Mouse (Mus musculus): ENCODE data around the gene Atn1.
"Not testable (repeated sequence)": the region's sequence is repeated elsewhere in the genome, so short reads cannot be mapped to it uniquely, and the experiment has no call there.

The Atn1 gene

DNA sequence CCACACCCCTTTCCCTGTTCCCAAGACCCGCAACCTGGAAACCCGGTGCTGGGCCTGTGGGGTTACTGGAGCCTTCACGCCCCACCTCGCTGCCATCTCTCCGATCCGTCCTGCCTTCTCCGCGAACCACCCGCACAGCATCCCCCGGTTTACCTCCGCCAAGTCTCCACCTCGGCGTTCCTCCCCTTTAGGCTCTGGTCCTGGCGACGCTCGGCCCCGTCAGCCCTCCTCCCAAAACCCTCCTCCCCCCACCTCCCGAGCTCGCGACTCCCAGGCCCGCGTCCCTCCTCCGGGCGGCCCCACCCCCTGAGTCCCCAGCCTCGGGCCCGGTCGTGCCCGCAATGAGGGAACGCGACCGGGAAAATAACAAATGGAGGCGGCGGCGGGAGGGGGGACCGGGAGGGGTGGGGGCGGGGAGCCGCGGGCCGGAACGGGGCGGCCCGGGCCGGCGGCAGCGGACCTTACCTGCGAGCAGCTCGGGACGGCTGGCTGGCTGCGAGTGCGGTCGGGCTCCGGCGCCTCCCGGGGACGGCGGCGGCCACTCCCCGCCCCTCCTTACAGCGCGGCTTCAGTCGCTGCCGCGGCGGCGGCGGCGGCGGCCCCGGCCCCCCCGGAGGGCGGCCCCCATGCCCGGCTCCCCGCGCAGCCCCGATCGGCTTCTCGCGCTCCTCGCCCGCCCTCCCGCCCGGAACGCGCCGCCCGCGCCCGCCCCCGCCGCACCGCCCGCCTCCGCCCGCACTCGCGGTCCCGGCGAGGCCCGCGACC, at the start of gene Atn1, which contains the start of gene Gm45234:
Gene Atn1 (minus strand): TSS at position 694 of the 765 bp plus-strand sequence.
Gene Gm45234 (minus strand): TSS at position 191 of the 765 bp plus-strand sequence.
- peak; percentile 10; the same call in 1 of the 2 replicates for ATAC-seq (ENCODE audit: low TSS enrichment)

DNA sequence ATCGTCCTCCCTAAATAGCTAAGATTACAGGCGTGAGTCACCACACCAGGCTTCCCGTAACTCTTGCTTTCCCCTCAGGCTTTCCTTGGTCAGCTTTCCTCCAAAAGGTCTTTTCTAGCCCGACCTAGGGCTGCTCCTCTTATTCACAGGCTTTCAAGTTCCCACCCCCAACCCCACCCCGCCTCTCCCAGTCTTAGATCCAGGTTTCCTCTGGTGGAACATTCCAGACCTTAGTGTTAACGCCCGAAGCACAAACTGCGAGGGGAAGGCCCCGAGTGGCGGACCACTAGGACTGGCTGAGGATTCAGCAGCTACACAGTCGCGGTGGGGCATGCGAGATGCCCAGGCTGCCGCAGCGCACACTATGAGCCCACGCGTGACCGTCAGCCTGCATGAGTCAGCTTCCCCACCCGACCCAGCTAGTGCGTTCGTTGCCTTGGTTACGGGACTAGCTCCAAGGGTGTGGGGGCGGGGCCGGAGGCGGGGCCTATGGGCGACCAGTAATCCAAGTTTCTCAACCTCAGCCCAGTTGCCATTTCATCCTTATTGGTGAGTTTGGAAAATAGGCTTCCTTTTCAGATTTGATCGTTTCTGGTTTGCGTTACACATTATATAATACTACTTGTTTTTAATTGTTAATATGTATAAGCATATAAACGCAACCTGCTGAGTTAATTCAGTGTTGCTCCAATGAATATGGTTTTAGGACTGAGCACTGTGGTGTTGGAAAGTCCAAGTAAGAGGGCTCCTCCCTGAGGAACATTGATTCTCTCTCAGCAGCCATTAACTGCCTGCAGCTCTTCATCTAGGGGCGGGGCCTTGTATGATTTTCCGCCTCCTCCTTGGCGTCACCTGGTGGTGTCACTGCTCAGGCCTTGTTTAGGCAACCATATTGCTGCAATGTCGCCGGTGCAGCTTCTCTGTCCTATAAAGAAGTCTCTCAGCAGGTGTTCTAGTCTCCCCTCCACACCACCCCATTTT, 49.3 kb upstream of the Atn1 start:
- peak; percentile 80 for ATAC-seq (ENCODE audit: low TSS enrichment)

DNA sequence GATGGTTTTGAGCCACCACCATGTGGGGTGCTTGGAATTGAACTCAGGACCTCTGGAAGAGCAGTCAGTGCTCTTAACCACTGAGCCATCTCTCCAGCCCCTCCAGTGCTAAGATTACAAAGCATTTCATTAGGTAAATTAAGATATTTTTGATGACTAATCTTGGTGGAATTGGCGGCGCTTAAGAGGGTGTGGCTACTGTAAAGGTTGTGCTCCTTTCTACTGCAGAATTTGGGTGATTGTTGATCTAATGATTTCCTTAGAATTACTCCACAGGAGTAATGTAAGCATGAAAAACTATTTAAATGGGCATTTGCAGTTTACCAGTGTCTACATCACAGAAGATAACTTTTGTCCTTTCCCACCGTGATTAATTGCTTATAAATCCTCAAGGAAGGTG, 48.0 kb upstream of the Atn1 start:
- ATAC-seq (ENCODE audit: low TSS enrichment) = no peak

DNA sequence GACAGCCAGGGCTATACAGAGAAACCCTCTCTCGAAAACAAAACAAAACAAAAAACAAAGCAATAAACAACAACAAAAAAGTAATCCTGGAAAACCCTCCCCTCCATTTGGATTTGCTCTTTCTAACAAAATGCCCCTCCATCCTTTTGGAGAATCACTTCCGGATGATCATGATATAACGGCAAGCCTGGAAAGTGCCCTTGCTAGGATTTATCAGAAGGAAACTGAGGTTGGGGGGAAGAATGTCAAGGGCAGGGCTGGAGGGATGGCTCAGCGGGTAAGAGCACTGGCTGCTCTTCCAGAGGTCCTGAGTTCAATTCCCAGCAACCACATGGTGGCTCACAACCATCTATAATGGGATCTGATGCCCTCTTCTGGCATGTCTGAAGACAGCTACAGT, 47.4 kb upstream of the Atn1 start:
- ATAC-seq (ENCODE audit: low TSS enrichment) = not testable (repeated sequence)

DNA sequence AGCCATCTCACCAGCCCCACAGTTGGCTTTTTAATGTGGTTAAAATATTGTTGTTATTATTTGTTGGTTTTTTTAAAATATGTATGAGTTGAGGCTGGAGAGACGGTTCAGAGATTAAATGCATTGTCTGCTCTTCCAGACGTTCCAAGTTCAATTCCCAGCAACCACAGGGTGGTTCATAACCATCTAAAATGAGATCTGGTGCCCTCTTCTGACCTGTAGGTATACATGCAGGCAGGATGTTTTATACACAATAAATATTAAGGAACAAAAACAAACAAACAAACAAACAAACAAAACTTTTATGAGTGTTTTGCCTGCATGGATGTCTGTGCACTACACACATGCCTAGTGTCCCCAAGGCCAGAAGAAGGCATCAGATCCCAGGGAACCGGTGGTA, 46.7 kb upstream of the Atn1 start:
- no peak for ATAC-seq (ENCODE audit: low TSS enrichment)

DNA sequence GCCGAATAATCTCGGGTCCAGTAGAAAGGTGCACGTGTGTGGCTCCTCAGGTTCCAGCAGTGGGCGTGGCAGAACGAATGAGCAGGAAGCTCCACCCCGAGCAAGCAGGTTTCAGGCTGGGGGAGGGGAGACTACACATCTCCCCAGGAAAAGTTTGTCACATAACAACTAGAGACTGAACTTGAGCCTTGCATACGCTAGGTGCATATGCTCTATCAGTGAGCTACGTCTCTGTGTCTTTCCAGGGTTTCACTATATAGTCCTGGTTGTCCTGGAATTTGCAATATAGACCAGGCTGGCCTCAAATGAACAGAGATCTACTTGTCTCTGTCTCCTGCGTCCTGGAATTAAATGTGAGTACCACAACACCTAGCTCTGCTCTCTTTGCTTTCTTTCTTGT, 46.1 kb upstream of the Atn1 start:
- not testable (repeated sequence) for ATAC-seq (ENCODE audit: low TSS enrichment)

DNA sequence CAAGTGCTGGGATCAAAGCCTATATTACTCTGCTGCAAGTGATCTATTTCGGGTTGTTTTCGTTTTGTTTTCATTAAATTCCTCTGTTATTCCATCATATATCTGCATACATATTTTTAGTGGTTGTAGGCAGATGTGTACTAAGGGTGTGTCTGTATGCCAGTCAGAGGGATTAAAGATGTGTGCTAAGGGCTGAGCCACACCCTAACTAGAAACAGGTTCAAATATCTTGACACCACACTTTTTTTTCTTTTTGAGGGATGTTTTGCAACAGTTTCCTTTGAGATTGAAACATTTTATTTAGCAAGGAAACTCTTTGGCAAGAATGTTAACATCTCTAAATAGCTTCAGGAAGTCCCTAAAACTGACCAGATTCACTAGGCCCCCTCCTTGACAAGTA, 39.9 kb upstream of the Atn1 start:
- no peak for ATAC-seq (ENCODE audit: low TSS enrichment)

DNA sequence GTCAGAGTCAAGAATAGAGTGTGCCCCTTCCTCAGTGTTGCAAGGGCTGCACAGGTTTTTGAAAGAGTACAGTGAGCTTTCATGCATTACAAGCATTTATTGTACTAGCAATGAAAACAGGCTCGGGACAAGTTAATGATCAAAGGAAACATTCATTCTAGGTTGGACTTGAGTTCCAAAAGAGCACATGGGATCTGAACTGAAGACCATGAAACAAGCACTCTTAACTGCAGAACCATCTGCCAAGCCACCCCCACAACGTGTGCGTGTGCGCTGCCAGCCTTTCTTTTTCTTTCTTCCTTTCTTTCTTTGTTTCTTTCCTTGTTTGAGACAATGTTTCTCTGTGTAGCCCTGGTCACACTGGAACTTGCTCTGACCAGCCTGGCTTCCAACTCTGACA, 39.5 kb upstream of the Atn1 start:
- ATAC-seq (ENCODE audit: low TSS enrichment) = no peak

DNA sequence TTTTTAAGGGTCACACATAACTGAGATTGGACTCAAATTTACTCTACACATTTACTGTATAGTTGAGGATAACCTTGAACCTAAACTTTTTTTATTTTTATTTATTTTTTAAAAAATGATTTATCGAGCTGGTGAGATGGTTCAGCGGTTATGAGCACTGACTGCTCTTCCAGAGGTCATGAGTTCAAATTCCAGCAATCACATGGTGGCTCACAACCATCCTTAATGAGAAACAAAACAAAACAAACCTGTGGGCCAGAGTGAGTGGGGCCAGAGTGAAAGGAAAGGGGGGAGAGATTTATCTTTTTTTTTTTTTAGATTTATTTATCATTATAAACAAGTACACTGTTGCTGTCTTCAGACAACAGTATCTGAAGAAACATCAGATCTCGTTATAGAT, 35.6 kb upstream of the Atn1 start:
- no peak for ATAC-seq (ENCODE audit: low TSS enrichment)

DNA sequence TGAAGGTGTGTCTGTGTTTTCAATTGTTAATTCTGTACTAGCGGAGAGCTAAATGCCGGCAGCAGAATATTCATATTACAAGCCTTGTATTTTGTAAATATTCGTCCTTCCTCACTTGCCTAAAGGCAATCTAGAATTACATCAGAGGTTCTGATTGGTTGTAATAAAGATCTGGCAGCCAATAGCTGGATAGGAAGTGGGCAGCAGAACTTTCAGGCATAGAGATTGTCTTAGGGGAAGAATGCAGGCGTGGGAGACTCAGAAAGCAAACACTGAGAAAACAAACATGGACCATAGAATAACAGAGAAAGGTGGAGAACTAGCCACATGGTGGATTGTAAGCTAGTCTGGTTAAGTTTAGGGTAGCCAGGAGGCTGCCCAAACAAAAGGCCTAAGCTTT, 33.8 kb upstream of the Atn1 start:
- ATAC-seq (ENCODE audit: low TSS enrichment) = no peak

DNA sequence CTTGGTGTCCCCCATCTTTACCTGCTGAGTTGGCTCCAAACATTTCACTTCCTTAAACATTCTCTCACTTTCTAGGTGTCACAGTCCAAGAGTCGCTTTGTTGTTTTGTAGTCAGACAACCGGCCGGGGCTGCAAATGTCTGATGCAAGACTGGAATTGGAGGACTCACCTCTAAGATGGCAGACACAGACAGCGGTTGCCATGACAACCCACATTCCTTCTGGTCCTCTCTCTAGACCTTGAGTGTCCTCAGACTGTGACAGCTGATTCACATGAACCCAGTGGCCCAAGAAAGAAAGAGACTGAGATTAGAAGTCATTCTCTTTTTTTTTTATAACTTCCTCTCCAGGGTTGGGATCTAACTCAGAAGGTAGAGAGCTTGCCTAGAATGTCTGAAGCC, 33.2 kb upstream of the Atn1 start:
- ATAC-seq (ENCODE audit: low TSS enrichment) = no peak

DNA sequence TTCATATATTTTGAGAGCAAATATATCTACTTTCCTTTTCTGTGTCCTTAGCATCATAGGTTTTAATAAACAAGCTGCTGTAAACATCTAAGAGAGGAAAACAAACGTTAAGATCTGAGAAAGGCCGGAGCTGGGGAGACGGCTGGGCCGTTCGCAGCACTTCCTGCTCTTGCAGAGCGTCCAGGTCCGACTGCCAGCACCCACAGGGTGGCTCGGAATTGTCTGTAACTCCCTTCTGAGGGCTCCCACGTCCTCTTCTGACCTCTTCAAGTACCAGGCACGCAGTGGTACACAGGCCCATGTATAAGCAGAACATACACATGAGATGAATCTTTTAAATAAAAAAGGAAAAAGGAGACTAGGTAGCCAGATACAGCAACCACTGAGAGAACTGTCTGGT, 31.4 kb upstream of the Atn1 start:
- no peak for ATAC-seq (ENCODE audit: low TSS enrichment)

DNA sequence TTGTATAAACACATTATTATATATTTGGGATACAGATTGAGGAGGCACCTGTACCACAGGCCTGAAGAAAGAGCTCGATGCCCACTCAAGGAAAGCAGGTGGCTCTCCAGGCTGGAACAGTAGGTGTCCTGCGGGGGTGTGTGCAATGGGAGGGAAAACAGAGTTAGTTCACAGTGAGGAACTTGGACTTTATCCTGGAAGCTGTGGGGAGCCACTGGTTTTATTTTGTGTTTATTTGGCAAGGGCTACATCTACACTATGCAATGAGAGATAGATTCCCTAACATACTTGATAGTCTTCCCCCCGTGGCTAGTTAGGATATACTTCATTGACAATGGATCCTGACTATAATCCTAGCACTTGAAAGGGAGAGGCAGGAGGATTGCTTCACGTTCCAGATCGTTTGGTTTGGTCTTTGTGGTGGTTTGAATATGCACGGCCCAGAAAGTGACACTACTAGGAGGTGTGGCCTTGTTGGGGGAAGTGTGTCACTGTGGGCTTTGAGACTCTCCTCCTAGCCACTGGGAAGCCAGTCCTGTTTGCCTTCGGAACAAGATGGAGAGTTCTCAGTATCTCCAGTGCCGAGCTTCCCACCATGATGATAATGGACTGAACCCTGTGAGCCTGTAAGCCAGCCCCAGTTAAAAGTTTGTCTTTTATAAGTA, 30.6 kb upstream of the Atn1 start:
- peak; percentile 80 for ATAC-seq (ENCODE audit: low TSS enrichment)

DNA sequence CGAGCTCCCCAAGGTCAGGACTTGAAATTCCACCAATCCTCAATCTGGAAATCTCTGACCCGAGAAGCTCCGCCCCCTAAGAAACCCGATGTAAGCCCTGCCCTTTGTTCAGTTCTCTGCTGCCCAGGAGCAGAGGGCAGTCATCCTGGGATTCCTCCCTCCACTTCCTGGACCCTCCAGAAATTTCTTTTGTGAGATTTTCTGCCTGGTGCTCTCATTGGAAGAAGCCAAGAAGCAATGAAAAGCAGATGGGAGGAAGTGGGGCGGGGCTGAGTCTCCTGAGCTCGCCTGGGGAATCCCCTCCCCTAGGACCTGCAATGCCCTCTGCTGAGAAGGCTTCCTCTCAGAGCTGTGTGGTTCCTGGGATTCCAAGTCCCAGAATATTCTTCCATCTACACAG, 26.1 kb upstream of the Atn1 start:
- no peak for ATAC-seq (ENCODE audit: low TSS enrichment)

DNA sequence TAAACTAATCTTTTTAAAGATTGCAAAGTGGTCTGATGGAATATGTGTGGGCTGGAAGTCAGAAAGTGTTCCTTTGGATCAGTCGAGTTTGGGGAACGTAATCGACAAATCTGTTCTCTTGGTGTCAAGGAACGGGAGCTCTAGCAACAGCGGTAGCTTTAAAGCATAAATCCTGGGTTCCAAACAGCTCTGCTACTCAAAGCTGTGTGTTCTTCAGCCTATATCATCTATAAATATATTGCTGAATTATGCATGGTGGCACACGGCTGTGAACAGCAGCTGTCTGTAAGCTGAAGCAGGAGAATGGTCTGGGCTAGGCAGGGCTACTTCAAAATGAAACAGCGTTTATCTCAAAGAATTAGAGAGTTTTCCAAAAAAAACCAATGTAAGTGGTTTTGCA, 24.6 kb upstream of the Atn1 start:
- peak; percentile 80 for ATAC-seq (ENCODE audit: low TSS enrichment)

DNA sequence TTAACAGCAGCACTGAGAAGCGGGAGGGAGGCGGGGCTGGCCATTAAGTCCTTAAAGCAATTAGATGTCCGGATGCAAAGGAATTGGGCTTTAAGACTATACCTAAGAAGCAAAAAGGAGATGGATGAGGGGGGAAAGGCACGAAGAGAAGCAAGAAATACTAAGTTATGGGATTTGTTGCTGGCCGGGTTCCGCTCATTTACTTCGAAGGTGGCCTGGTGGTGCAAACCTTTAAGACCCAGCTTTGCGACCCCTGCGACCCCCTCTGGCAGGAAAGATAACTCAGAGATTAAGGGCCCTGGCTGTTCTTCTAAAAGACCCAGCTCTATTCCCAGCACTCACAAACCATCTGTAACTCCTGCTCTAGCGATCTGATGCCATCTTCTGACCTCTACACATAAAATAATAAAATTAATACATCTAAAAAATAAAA, 23.7 kb upstream of the Atn1 start:
- ATAC-seq (ENCODE audit: low TSS enrichment) = no peak

DNA sequence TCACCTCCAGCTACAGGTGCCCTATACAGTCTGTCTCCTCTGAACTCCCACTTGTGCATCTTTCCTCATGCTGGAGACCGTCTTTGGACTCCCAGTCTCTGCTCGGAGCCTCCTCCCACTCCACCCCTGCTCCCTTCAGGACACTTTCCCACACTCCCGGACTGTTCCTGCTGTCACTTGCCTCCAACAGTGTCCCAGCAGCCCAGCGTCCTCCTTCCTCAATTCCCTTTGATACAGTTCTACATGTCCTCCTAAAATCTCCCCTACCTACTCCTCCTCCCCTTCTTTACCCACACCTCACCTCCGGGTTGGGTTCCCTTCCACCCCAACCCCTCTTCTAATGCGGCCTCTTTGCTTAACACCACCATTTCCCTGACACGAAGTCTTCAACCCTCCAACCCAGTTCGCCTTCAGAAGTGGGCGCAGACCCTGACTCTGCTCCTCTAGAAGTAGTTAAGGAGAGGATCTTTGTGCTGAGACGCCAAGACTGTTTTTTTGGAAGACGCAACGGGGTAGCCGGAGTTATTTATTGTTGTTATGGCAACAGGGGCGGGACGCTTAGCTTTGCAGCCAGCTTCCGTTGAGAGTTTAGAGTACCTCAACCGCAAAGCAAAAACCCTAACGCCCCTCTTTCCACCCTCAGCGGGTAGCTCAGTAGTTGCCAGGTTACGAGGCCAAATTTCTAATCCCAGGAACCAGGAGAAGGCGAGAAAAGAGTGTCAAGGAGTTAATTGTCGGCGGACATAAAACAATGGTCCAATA, 23.1 kb upstream of the Atn1 start, which contains the start of gene Lrrc23:
Gene Lrrc23 (minus strand): TSS at position 506 of the 762 bp plus-strand sequence.
- peak; percentile 45 for ATAC-seq (ENCODE audit: low TSS enrichment)

DNA sequence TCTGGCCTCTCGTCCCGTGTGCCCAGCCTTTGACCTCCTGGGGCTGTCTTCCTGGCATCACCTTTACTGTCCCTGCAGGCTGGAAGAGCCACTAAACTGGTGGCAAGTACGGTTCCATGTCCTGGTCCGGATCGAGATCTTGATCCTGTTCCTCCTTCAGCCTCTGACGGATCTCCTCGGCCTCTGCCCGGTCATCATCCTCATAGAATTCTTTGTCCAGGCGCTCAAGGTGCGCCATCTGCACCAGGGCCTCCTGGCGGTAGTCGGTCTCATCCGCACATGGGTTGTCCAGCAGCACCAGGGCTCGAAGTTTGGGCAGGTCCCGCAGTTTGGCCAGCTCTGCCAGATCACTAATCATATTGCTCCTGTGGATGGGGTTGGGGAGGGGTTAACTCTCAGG, 14.2 kb upstream of the Atn1 start:
- ATAC-seq (ENCODE audit: low TSS enrichment) = no peak

DNA sequence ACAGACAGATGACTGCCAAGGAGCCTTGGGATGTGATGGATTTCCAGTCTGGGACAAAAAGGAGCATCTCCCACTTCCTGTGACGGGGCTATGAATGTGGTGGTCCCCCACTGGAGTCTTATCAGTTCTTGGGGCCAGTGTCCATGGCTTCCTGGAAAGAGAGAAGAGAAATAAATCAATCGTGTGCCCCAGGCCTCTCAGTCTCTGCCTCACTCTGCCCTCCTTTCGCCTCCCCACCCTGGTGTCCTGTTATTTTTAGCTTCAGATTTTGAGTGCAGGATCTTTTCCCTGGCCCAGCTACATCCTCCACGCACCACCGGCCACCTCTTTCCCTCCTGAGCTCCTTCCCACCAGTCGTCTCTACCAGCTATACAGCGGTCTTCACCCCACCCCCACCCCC, 13.7 kb upstream of the Atn1 start:
- ATAC-seq (ENCODE audit: low TSS enrichment) = no peak

DNA sequence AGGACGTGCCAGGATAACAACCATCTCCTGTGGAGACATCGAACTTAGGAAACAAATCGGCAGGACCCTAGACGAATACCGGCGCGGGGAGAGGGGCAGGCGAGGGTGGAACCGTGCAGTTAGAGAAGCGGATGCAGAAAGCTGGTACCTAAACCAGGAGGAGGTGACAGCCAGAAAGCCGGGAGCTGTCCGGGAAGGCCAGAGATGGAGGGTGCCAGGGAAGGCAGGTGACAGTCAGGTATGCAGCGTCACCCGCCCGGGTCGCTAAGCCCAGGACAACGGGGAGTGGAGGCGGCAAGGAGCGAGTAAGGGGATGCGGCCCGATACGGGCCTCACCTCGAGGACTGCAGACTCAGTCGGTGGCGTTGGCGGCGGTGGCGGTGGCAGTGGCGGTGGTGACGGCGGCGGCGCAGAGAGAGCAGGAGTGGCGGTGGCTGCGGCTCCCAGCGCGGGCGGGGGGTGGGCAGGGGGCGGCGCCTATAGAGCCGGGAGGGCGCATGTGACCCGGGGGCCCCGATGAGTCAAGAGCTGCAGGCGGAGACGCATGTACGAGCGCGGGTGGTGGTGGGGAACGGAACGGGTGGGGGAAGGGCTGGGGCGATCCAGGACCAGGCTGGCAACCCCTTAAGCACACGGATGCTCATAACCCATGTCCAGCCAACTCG, 12.9 kb upstream of the Atn1 start, which contains the start of gene Eno2:
Gene Eno2 (minus strand): TSS at position 573 of the 665 bp plus-strand sequence.
- ATAC-seq (ENCODE audit: low TSS enrichment) = peak; percentile 68

DNA sequence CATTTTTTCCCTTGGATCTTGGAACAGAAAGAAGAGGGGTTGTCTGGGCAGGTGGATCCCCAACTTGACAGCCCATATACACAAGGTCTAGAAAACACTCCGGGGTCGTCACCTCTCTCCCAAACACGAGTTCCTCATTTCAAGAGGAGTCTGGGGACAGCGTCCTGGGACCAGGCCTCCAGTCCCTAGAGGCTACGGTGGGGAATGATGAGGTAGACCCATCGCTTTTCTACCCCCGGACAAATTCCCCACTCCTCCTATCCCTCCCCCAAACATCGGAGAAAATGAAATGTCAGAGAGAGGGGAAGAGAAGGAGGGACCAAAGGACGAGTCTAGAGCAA, 12.3 kb upstream of the Atn1 start:
- peak; percentile 24; the same call in 1 of the 2 replicates for ATAC-seq (ENCODE audit: low TSS enrichment)
